Mouse (Mus musculus) stomach, postnatal 0 days (tissue): Measurements from ENCODE around the gene Adam22. TPM values are rescaled to one million over a fixed set of nuclear protein-coding genes. Genes with fewer than 3 reads are reported as not detected.
"Not testable (repeated sequence)": the region's sequence is repeated elsewhere in the genome, so short reads cannot be mapped to it uniquely, and the experiment has no call there.

Experiments
- ATAC-seq: fragments of 200-750 bp; cut with Nextera tagmentation; 2 replicates; pipeline ENCODE4 v1.8.0; 2017; ENCODE audit not compliant: low FRiP score, low TSS enrichment
- DNase-seq: peaks from one replicate; pipeline ENCODE4 v3.0.0-alpha.2; 2016; ENCODE audit warnings: low spot score
- H3K27ac ChIP-seq: fragments of 300-500 bp; sonication (generic); replicated peaks from 2 replicates; pipeline ENCODE4 v1.5.1; 2014; ENCODE audit warnings: mild to moderate bottlenecking, control low read depth
- H3K27me3 ChIP-seq: fragments of 300-500 bp; sonication (generic); 2 replicates; pipeline ENCODE4 v1.6.1; 2014; ENCODE audit warnings: low read length; ENCODE audit not compliant: control insufficient read depth, insufficient read depth
- H3K36me3 ChIP-seq: fragments of 300-500 bp; sonication (generic); 2 replicates; pipeline ENCODE4 v1.6.1; 2014; ENCODE audit warnings: low read length, mixed read lengths; ENCODE audit not compliant: control insufficient read depth, insufficient read depth
- H3K4me1 ChIP-seq: fragments of 300-500 bp; sonication (generic); replicated peaks from 2 replicates; pipeline ENCODE4 v1.6.1; 2014; ENCODE audit warnings: antibody characterized with exemption; ENCODE audit not compliant: control insufficient read depth, insufficient read depth
- H3K4me2 ChIP-seq: fragments of 300-500 bp; sonication (generic); replicated peaks from 2 replicates; pipeline ENCODE4 v1.6.1; 2014; ENCODE audit warnings: low read depth, mild to moderate bottlenecking, control low read depth, moderate library complexity
- H3K4me3 ChIP-seq: fragments of 300-500 bp; sonication (generic); 2 replicates; pipeline ENCODE4 v1.5.1; 2014; ENCODE audit warnings: low read depth, low read length, control low read depth
- H3K9ac ChIP-seq: fragments of 300-500 bp; sonication (generic); 2 replicates; pipeline ENCODE4 v1.6.1; 2014; ENCODE audit warnings: mild to moderate bottlenecking, low read length, control low read depth, mixed read lengths
- H3K9me3 ChIP-seq: fragments of 300-500 bp; sonication (generic); 2 replicates; pipeline ENCODE4 v1.6.1; 2016; ENCODE audit warnings: low read length; ENCODE audit not compliant: control insufficient read depth
- CTCF ChIP-seq: IDR thresholded peaks from 2 replicates; pipeline ENCODE4 v1.5.1; 2016; ENCODE audit warnings: antibody characterized with exemption, low read depth, mild to moderate bottlenecking, moderate library complexity
- EP300 ChIP-seq: optimal IDR thresholded peaks from 2 replicates; pipeline ENCODE3; 2016; ENCODE audit warnings: antibody characterized with exemption
- WGBS: fragments of 180-500 bp; shearing (Covaris S2); extraction: QIAGEN DNeasy Blood & Tissue Kit; methylation state at CpG from one replicate; pipeline ENCODE4 v1.1.7; 2014; 5-methylcytosine and 5-hydroxymethylcytosine counted together
- polyA plus RNA-seq: library from polyadenylated mRNA; unstranded; fragments of >200 nt; fragmentation: Nextera tagmentation; extraction: Ambion mirVana; gene quantifications from 2 replicates; pipeline ENCODE4 v1.2.1, GENCODE M21; 2015

Gene Adam22
- polyA plus RNA-seq, 1 experiment from 2014 or later: 2.5 TPM

- 59% methylated on average over 1 of the region's 1 CpGs for WGBS
These were observed 140.9 kb downstream of the Adam22 start for GRCm38 (mm10) chr5:8227073-8227472.

GRCm38 (mm10) chr5:8224321-8224705, 143.6 kb downstream of the Adam22 start:
- H3K9me3 ChIP-seq: no peaks in the 10 kb centered on the region
- H3K9ac ChIP-seq: no peak overlapping the region
- 80% methylated on average over 4 of the region's 4 CpGs for WGBS
- no peak overlapping the region for H3K27ac ChIP-seq
- H3K36me3 ChIP-seq: no peaks in the 10 kb centered on the region
- H3K27me3 ChIP-seq: no peaks in the 10 kb centered on the region
- H3K4me1 ChIP-seq: no peaks in the 10 kb centered on the region
- no peak for TF ChIP-seq CTCF
- TF ChIP-seq EP300: no peak
- no peak for DNase-seq
- H3K4me3 ChIP-seq: no peak overlapping the region
- ATAC-seq: no peak
- no peak overlapping the region for H3K4me2 ChIP-seq

More at GRCm38 (mm10) chr5:8227073-8227472, 140.9 kb downstream of the Adam22 start:
- no peak overlapping the region for H3K27ac ChIP-seq
- DNase-seq: no peak
- no peaks in the 10 kb centered on the region for H3K36me3 ChIP-seq
- no peak for TF ChIP-seq CTCF
- TF ChIP-seq EP300: no peak
- H3K4me1 ChIP-seq: no peaks in the 10 kb centered on the region
- no peaks in the 10 kb centered on the region for H3K9me3 ChIP-seq
- no peak overlapping the region for H3K4me3 ChIP-seq
- no peak overlapping the region for H3K4me2 ChIP-seq
- no peaks in the 10 kb centered on the region for H3K27me3 ChIP-seq
- ATAC-seq: no peak
- no peak overlapping the region for H3K9ac ChIP-seq

- no peak overlapping the region for H3K4me3 ChIP-seq
- no peak overlapping the region for H3K9ac ChIP-seq
- no peaks in the 10 kb centered on the region for H3K9me3 ChIP-seq
- H3K4me1 ChIP-seq: no peaks in the 10 kb centered on the region
- H3K27me3 ChIP-seq: no peaks in the 10 kb centered on the region
- TF ChIP-seq EP300 (no peak), CTCF (no peak)
- WGBS: 70% methylated on average over 8 of the region's 8 CpGs
- DNase-seq (no peak), ATAC-seq (no peak)
- no peaks in the 10 kb centered on the region for H3K36me3 ChIP-seq
- no peak overlapping the region for H3K4me2 ChIP-seq
- H3K27ac ChIP-seq: no peak overlapping the region
These were observed 144.2 kb downstream of the Adam22 start for GRCm38 (mm10) chr5:8223597-8224320.

GRCm38 (mm10) chr5:8221630-8222029, 146.3 kb downstream of the Adam22 start:
- Histone ChIP-seq H3K4me1 (no peaks in the 10 kb centered on the region), H3K4me2 (no peak overlapping the region), H3K4me3 (no peak overlapping the region), H3K36me3 (no peaks in the 10 kb centered on the region), H3K9ac (no peak overlapping the region), H3K9me3 (no peaks in the 10 kb centered on the region), H3K27me3 (no peaks in the 10 kb centered on the region), H3K27ac (no peak overlapping the region)
- ATAC-seq: no peak
- no peak for DNase-seq
- TF ChIP-seq CTCF (no peak), EP300 (no peak)
- WGBS: 50% methylated on average over 5 of the region's 5 CpGs

GRCm38 (mm10) chr5:8215841-8216240, 152.1 kb downstream of the Adam22 start:
- Histone ChIP-seq H3K27ac (no peak overlapping the region), H3K9me3 (no peaks in the 10 kb centered on the region), H3K9ac (no peak overlapping the region), H3K36me3 (no peaks in the 10 kb centered on the region), H3K4me1 (no peaks in the 10 kb centered on the region), H3K4me3 (no peak overlapping the region), H3K4me2 (no peak overlapping the region), H3K27me3 (no peaks in the 10 kb centered on the region)
- no peak for DNase-seq
- no peak for TF ChIP-seq EP300
- no peak for TF ChIP-seq CTCF
- ATAC-seq: no peak
- WGBS: 65% methylated on average over 1 of the region's 1 CpGs

GRCm38 (mm10) chr5:8184992-8185391, 183.0 kb downstream of the Adam22 start:
- not testable (repeated sequence) for H3K36me3 ChIP-seq, H3K27ac ChIP-seq, H3K4me1 ChIP-seq, H3K9me3 ChIP-seq, H3K4me2 ChIP-seq, H3K4me3 ChIP-seq, H3K9ac ChIP-seq, H3K27me3 ChIP-seq, DNase-seq, ATAC-seq
- WGBS: 83% methylated on average over 1 of the region's 1 CpGs
